Mouse (Mus musculus) kidney, postnatal 10 days (tissue): ENCODE results near the gene Wdr11.

Source experiments
- DNase-seq: peaks from one replicate; pipeline ENCODE4 v3.0.0; 2021; ENCODE audit warnings: mixed read lengths

Gene Wdr11

GRCm38 (mm10) chr7:129653791-129654271, 62.2 kb downstream of the Wdr11 start:
- peak; percentile 88 for DNase-seq

GRCm38 (mm10) chr7:129654923-129655322, 63.3 kb downstream of the Wdr11 start:
- peak; percentile 33 for DNase-seq

- no peak for DNase-seq
Observed at GRCm38 (mm10) chr7:129655604-129656226, 64.1 kb downstream of the Wdr11 start.

- DNase-seq = no peak
Observed at GRCm38 (mm10) chr7:129657867-129658266, 66.2 kb downstream of the Wdr11 start.

- no peak for DNase-seq
Observed at GRCm38 (mm10) chr7:129659755-129660154, 68.1 kb downstream of the Wdr11 start.

GRCm38 (mm10) chr7:129660546-129660945, 68.9 kb downstream of the Wdr11 start:
- DNase-seq = no peak

- DNase-seq = peak; percentile 46
Observed at GRCm38 (mm10) chr7:129662051-129662789, 70.6 kb downstream of the Wdr11 start.

GRCm38 (mm10) chr7:129663781-129664505, 72.3 kb downstream of the Wdr11 start:
- peak; percentile 50 for DNase-seq

- DNase-seq = no peak
Observed at GRCm38 (mm10) chr7:129665411-129665810, 73.7 kb downstream of the Wdr11 start.

GRCm38 (mm10) chr7:129665921-129666320, 74.3 kb downstream of the Wdr11 start:
- DNase-seq = peak; percentile 66

- no peak for DNase-seq
Observed at GRCm38 (mm10) chr7:129666526-129666925, 74.9 kb downstream of the Wdr11 start.

- no peak for DNase-seq
Observed at GRCm38 (mm10) chr7:129670280-129670679, 78.6 kb downstream of the Wdr11 start.

- no peak for DNase-seq
Observed at GRCm38 (mm10) chr7:129671675-129672651, 80.3 kb downstream of the Wdr11 start.

- no peak for DNase-seq
Observed at GRCm38 (mm10) chr7:129673776-129674175, 82.1 kb downstream of the Wdr11 start.

- DNase-seq = no peak
Observed at GRCm38 (mm10) chr7:129674558-129674957, 82.9 kb downstream of the Wdr11 start.

GRCm38 (mm10) chr7:129675852-129676251, 84.2 kb downstream of the Wdr11 start:
- DNase-seq = no peak

GRCm38 (mm10) chr7:129677141-129677540, 85.5 kb downstream of the Wdr11 start:
- DNase-seq = no peak

- peak; percentile 65 for DNase-seq
Observed at GRCm38 (mm10) chr7:129678431-129678830, 86.8 kb downstream of the Wdr11 start.

- DNase-seq = no peak
Observed at GRCm38 (mm10) chr7:129678972-129679371, 87.3 kb downstream of the Wdr11 start.

- DNase-seq = peak; percentile 81
Observed at GRCm38 (mm10) chr7:129680534-129681210, 89.0 kb downstream of the Wdr11 start.

- no peak for DNase-seq
Observed at GRCm38 (mm10) chr7:129682525-129682924, 90.9 kb downstream of the Wdr11 start.

- DNase-seq = peak; percentile 4
Observed at GRCm38 (mm10) chr7:129685326-129685725, 93.7 kb downstream of the Wdr11 start.
